Mouse (Mus musculus) gastrocnemius, adult 8-10 months (tissue): ENCODE results near the gene Gstm5. TPM values are rescaled to one million over a fixed set of nuclear protein-coding genes. Genes with fewer than 3 reads are reported as not detected.
"Not testable (repeated sequence)": the region's sequence is repeated elsewhere in the genome, so short reads cannot be mapped to it uniquely, and the experiment has no call there.

Experiments
- DNase-seq, 2 experiments: peaks; one replicate each; pipeline ENCODE4 v3.0.0; 2022; ENCODE audit warnings: low spot score in 2 of 2
- total RNA-seq, 4 experiments: library from RNA; stranded (reverse); gene quantifications; 2 replicates each; pipeline ENCODE4 v1.2.4; 2022

Gstm5 gene
- 10 to 100 TPM; 86.8 to 93.3 (median 88.1) TPM for total RNA-seq

DNA sequence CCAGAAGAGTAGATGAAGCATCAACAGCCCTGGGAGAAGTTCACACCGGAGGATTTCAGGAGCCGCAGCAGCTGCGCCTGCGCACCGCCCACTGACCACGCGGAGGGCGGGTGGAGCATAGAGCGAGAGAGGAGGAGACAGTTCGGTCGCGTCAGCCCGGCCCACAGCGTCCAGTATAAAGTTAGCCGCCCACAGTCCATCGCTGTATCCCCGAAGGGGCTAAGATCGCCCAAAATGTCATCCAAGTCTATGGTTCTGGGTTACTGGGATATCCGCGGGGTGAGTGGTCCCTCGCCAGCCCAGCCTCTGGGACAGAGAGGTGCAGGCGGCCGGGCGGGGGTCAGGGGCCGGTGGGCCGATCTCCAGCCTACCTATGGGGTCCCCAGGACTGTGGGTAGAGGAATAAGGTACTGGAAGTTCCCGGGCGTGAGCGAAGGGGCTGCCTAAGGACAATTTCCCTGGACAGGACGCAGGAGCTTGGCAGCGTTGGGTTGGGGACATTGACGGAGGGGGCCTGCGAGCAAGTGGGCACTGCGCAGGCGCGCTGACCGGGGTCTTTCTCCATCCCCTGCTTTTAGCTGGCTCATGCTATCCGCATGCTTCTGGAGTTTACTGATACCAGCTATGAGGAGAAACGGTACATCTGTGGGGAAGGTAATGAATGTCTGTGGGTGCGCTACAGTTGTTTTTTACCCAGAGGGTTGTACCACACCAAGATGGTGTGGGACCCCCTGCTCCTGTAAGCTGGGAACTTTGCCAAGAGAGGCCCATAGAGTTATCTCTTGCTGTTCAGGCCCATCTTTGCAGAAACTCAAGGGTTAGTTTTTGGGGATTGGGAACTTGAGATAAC lies at the start of gene Gstm5:
Gene Gstm5 (plus strand): TSS at position 102 of the 850 bp plus-strand sequence.
- peak; percentile 75 to 78 for DNase-seq

DNA sequence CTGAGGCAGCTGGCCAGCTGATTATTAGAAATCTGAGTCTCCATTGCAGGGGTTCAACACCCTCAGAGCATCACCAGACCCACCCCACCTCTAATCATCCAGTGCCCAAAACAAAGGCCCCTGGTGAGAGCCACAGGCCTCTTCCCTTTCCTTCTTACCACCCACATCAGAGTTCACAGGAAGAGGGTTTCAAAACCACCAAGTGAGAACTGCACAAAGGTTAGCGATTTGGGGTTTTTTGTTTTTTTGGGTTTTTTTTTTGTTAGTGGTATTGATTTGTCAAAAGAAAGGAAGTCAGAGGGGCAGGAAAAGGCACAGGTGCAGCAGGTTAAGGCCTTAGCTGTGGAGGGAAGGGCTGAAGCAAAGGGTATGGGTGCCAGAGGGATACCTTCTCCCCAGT lies 49.4 kb upstream of the Gstm5 start:
- no peak for DNase-seq

DNA sequence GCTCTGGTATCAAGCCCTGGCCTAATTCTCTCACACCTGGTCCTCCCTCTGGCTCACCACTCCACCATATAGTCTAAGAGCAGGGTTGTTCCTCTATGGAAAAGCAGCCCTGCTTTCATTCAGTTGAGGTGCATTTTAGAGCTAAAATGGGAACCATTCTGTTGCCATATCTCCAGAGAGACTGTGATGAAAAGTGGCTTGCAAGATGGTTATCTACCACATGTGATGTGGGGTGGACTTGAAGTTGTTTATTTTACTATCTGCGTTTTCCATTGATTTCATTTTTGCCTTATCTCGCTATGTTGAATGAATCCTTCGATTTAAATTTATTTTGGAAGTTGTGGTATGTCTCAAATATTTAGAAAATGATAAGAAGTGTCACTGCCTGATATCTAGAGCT lies 48.8 kb upstream of the Gstm5 start:
- DNase-seq = no peak

DNA sequence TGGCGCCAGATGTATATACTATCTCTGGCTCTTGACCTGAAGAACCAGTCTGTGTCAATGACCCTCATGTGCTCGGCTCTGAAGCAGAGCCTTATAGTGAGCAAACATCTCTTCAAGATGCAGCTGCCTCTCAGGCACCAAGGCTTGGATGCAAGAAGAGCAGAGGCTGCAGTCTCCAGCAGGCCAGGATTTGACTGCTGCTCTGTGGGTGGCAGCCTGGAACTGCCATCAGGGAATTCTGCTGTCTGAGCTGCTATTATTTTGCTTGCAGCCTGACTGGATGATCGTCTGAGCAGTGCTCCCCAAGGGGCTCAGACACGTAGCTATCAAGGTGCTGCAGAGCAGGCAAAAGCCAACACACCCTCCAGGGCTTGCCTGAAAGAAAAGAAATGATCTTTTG lies 47.5 kb upstream of the Gstm5 start:
- DNase-seq = no peak

DNA sequence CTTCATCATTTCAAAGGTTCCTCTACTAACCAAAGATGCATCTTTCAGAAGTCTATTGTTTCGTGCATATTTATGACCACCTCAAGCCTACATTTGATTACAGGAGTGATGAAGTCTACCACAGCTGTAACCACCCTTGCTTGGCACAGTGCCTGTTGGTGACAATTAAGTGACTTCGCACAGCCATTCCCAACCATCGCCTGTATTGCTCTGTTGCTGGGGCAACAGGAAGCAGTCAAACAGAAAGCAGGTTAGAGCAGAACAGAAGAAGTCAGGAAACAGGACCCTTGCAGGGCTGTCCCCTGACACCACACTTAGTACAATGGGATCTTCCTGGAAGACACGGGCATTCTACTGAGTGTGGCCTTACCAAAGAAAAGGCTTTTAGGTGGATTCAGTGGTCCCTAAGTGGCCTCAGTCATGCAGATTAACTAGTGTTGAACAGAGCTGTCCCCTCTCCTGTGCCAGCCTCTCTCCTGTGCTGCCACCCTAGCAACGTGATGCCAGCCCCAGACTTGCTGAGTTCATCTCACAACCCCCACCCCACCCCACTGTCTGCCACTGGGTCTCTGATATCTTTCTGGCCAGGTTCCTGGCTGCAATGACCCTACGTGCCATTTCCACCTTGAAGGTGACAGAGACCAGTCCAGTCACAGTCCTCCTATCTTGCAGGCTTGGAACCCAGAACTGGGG lies 46.5 kb upstream of the Gstm5 start:
- DNase-seq = no peak

DNA sequence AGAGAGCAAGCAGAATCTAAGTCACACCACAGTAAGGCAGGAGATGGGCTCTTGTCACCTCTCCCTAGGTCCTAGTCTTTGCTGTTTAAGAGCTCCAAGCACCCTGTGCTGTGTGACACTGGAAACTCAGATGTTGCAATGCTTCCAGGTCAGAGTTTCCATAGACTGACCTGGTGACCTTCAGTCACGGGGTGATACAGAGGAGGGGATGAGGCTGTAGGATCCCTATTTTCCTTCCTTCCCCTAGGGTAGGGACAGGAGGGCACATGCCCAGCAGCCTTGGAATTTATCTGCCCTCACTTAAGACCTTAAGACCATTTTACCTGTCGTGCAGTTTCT lies 46.0 kb upstream of the Gstm5 start:
- no peak for DNase-seq

DNA sequence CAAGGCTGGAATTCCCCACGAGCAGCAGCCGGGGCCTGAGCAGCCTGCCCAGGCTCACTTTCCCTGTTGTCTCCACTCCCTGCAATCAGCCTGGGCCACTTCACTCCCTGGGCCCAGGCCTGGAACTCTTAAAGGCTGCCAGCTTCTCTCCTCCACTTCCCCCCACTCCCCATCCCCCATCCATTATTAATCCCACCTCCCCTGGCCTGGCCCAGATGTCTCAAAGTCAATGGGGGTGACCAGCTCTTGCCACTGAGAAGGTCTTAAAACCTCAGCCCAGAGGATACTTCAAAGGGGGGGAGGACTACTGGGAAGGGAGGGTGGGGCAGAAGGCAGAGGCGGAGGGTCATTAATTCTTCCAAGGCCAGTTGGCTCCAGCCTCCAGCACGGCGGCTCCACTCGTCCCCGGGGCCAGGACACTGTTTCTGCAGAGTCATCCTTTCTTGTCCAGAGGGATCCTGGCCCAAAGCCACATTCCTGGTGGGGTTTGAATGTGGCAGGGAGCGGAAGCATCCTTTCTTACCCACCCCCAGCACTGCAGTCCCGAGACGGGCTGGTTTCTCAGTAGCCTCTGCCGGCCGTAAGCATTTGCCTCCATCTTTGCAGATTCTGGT lies 45.1 kb upstream of the Gstm5 start:
- peak; percentile 67 to 71 for DNase-seq

DNA sequence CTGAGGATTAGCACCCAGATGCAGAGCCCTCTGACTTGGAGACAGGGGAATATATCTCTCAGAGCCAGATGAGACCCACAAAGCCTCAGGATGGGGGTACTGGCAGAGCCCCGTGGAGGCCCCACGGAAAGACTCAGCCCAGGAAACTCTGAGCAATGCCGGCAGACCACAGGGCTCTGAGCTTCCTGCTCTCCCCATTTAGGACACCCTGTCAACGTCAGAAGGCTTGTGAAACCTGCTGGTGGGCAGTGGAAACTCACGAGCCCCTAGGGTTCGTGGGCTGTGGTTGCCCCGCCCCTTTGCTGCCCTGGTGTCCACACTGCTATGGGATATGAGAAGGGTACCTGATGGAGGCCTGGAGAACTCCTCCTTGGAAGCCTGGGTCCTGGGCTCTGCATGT lies 42.8 kb upstream of the Gstm5 start:
- DNase-seq = no peak

DNA sequence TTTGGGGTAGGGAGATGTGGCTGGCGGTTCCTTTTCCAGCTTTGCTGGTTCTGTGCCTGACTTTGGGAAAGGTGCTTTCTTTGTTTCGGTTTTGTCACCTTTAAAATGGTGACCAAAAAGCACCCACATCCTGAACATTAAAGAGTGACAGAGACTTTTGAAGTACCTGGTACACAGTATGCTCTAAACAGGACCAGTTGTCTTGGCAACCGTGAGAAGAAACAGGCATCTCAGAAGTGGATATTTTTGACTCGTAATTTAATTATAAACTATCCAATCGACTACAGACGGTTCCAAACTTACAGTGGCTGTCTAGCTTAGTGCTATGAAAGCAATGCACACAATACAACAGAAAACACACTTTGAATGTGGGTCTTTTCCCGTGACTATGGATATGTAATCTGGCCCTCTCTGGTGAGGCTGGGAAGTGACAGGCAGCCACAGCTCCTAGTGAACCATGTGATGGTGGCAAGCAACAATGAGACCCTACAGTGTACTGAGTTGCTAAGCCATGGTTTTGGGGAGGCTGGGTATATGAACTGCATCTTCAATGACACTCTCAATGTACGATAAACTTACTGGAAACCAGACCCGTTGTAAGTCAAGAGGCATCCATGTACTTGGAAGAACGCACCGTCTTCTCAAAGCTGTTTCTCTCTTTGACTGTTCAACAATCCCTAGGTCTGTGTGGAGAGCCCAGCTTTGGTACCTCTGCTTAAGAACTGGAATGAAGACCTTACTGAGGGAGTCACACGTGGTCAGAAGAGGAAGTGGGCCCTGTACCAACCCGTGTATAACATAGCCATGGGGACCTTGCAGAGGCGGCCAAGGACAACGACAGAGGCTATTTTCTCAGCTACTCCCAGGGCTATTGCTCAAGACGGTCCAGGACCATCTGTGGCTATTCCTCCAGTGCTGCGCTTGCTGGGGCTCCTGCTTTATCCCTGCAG lies 42.1 kb upstream of the Gstm5 start:
- no peak for DNase-seq

DNA sequence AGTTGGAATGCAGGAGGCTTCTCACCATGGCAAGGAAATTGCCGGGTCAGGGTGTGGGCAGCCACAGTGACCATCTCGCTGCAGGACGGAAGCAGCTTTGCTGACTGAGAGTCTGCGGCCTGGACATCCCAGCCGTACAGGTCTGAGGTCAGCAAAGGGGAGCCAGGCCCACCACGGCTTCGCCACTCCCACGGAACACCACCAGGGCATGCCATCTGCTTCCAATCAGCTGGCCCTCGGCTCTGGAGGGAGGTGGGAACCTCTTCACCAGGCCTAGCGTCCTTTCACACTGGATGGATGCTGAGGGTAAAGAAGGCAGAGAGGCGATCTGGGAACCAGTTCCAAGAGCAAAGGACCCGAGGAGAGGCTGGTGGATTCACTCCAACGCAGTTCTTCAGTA lies 40.3 kb upstream of the Gstm5 start:
- DNase-seq = no peak

DNA sequence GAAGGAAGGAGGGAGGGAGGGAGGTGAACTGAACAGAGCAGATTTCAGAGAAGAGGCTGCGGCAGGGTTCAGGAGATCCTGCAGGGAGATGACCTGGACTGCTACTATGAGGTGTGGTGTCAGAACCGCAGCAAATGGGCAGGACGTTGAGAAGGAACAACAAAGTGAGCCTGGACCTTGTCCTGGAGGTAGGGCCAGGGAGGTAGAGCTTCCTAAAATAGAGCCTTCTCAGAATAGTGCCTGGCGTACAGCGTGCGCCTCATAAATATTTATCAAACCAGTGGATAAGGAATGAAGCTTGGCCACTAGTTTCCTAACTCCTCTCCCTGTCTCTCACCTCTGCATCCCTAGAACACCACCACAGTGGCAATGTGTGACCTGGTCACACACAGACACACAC lies 38.0 kb upstream of the Gstm5 start:
- no peak for DNase-seq

DNA sequence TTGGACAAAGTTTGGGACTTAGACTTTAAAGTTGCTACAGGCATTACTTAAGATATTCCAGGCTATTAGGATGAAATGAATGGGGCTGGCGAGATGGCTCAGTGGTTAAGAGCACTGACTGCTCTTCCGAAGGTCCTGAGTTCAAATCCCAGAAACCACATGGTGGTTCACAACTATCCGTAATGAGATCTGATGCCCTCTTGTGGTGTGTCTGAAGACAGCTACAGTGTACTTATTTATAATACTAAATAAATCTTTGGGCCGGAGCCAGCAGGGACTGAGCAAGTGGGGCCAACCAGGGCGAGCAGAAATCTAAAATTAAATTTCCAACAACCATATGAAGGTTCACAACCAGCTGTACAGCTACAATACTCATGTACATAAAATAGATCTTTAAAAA lies 34.1 kb upstream of the Gstm5 start:
- DNase-seq = not testable (repeated sequence)

DNA sequence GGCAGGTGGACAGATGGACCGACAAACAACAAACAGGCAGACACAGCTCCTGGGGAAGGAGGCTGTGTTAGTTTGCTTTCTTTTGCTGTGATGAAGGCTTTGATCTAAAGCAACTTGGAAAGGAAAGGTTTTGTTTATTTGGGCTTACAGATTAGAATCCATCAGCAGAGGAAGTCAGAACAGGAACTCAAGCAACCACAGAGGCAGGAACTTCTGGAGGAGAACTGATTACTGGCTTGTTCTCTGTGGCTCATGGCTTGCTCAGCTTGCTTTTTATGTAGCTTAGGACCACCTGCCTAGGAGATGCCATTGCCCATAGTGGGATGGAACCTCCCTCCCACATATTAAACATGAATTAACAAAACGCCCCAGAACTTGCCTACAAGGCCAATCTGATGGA lies 33.1 kb upstream of the Gstm5 start:
- DNase-seq = no peak

DNA sequence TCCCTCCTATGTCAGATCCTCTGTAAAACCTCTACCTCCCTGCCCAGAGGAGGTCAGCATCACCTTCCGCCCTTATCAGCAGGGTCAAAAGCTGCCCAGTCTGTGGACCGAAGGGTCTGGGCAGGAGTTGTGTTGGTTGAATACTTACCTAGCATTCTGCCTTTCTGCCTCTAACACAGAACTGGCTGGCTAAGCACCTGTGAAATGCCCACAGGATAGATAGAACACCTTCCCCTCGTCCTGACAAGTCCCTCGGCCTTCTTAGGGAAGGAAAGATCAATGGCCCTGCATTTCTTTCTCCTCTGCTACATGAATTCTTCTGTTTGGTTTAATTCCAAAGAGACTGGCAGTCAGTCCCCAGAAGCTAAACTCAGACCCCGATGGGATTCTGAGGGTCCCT lies 32.1 kb upstream of the Gstm5 start:
- no peak for DNase-seq

DNA sequence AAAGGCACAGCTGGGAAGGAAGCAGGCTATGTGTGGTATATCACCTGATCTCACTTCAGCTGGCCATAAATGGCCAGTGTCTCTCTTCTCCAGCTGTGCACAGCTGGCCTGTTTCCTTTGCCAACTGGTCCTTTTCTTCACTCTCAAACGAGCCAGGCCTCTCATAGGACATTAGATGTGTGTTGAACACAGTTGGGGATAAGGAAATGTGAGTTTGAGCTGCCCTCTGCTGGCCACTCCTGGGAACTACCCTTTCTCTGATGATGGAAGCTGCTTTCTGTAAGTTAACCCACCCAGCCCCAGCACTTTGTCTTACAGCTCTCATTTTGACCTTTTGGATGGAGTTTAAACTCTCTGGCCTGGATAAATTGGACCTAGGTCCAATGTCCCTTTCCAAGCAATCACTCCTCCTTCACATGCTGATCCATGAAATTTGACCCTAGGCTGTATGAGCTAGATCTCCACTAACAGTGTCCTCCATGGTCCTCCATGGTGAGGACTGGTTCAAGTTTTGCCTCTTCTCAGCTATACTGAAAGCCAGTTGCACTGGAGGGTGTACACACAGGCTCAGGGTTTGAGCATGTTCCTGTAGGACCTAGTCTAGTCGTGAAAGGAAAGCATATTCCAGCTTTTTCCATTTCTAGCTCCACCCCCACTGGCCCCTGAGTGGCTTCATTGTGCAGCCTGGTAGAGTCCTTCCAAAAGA lies 31.6 kb upstream of the Gstm5 start:
- DNase-seq = peak; percentile 87 to 88

DNA sequence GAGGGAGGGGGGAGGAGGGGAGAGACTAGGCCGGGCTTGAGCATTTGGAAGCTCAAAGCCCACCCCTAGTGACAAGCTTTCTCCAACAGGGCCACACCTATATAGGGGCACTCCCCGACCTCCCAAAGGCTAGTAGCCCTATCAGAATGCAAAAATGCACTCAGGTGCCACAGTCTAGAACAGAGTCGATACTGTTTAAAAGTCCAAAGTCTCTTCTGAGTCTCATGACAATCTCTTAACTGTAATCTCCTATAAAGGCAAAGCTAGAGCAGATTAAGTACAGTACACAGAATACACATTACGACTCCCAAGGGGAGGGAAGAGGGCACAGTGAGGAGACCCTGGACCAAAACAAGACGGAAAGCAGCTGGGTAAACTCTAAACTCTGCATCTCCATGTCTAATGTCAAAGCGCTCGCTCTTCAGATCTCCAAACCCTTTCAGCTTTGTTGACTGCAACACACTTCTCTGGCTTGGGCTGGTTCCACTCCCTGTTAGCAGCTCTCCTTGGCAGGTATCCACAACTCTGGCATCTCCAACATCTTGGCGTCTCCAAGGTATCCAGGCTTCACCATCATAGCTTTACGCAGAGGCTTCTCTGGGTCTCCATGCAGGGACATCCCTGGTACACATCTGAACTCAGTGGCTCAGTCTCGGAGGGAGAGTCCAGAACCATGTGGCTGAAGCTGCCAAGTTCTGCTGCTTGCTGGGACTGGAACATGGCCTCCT lies 30.1 kb upstream of the Gstm5 start:
- no peak for DNase-seq

DNA sequence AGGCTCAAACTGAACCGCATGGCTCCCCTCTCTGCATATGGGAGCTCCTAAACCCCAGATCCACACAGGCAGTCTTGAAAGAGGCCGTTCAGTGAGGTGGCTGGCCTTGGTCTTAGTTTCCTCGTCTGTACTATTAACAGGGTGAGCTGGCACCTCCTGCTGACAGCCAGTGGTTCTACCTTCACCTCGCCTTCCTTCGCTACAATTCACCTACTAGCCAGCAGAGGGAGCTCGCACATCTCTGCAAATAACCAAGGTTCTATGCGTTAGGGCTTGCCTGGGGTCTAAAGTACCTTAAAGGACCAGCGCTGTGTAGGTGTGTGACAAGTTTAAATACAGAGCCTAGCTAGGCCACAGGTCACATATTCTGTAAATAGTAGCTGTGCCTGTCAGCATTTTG lies 28.5 kb upstream of the Gstm5 start:
- DNase-seq = peak; percentile 76 to 80

DNA sequence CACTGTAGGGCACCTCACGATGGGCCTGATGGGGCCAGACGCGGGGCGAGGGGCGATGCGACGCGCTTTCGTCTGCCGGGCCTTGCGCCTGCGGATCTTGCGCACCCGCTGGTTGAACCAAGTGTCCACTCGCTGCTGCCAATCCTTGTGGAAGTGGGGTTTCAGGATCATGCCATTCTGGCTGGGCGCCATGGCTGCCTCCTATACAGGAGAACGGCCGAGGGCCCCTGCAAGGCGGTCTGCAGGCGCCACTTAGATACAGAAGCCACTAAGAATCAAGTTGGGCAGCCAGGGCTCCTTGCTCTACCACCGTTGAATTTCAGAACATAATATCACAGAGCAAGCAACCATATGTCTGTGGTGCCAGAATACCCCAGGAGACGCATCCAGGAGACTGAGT lies 27.2 kb upstream of the Gstm5 start:
- DNase-seq = no peak

DNA sequence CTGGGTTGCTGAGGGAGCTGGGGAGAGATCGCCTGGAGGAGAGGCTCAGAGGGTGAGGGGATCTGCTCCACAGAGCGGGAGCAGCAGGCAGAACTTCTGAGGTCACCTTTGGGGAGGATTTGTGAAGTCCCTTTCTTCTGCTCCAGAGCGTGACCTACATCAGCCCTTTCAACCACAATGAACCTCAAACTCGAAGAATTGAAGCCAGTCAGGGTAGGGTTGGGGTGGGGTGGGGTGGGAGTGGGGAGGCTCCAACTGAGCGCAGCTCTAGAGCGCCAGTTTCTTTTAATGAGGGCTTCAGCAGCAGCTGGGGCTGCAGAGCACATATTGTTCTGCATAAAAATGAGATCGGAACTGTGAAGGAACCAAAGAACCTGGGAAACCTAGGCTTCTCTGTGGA lies 26.5 kb upstream of the Gstm5 start:
- no peak for DNase-seq

DNA sequence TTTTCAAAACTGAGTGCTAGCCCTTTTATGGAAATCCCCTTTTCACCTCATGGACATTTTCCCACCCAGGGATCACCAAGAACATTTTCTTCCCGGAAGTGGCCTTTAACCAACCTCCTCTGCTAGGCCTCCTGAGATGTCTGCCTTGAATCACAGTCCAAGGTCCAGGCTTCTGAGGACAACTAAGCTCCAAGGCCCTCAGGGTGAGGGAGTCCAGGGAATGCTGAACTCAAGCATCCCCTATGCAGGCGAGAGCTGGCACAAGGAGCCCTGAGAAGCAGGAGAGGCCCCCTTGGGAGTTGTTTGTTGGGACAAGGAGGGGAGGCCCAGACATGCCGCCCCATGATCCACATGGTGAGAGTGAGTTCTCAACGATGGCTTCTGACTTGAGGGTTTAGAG lies 25.7 kb upstream of the Gstm5 start:
- DNase-seq = no peak
